Mouse (Mus musculus) stomach, postnatal 0 days (tissue): ENCODE results near the gene Spib.

Source experiments
- CTCF ChIP-seq: IDR thresholded peaks from 2 replicates; pipeline ENCODE4 v1.5.1; 2016; ENCODE audit warnings: antibody characterized with exemption, low read depth, mild to moderate bottlenecking, moderate library complexity
- EP300 ChIP-seq: optimal IDR thresholded peaks from 2 replicates; pipeline ENCODE3; 2016; ENCODE audit warnings: antibody characterized with exemption

DNA sequence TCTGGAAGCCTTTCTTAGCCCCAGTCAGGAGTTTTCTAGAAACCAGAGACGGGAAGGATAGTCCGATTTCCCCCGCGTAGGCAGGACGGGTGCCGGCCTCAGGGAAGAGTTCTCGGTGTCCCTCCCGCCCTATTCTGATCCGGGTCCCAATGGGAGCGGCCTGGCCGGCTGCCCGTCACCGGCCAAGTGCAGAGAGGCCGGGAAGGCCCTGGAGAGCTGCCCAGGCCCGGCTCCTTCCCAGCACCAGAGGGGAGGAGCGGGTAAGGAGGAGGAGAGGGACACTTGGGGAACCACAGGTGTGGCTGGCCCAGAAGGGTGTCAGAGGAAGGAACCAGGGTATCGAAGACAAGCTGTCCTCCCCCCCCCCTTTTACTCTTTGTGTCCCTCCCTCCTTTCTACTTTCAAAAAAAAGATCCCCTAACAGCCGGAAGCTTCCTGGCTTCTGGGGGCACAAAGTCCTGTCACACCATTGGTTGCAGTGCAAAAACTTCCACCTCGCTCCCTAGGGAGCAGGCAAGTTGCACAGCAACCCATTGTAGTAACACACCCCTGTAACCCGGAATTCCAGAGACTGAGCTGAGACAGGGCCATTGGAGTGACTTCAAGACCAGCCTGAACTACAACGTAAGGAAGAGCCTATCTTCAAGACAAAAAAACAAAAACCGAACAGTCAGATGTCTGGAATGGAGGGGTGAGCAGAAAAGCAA is 6.6 kb downstream of the Spib start:
- TF ChIP-seq CTCF (no peak), EP300 (no peak)
